Mouse (Mus musculus) ES-Bruce4 (cell line): ENCODE measurements around the gene Gp2.

ENCODE experiments used
- CTCF ChIP-seq: IDR thresholded peaks from one replicate; pipeline ENCODE4 v1.8.1; 2011; ENCODE audit warnings: low read depth, low read length
- POLR2A ChIP-seq: IDR thresholded peaks from one replicate; pipeline ENCODE4 v1.8.1; 2011; ENCODE audit warnings: low read length; ENCODE audit not compliant: insufficient read depth

GRCm38 (mm10) chr7:119394050-119394732, 64.9 kb downstream of the Gp2 start:
- TF ChIP-seq CTCF (no peak), POLR2A (no peak)
